Mouse (Mus musculus) 3134 (cell line): ENCODE measurements around the gene Cend1.
"Not testable (repeated sequence)": the region's sequence is repeated elsewhere in the genome, so short reads cannot be mapped to it uniquely, and the experiment has no call there.

Source experiments
- DNase-seq: peaks from one replicate; pipeline ENCODE4 v3.0.0-alpha.2; 2011; ENCODE audit warnings: low spot score; ENCODE audit not compliant: insufficient read length; ENCODE audit errors: extremely low read depth

The Cend1 gene

DNA sequence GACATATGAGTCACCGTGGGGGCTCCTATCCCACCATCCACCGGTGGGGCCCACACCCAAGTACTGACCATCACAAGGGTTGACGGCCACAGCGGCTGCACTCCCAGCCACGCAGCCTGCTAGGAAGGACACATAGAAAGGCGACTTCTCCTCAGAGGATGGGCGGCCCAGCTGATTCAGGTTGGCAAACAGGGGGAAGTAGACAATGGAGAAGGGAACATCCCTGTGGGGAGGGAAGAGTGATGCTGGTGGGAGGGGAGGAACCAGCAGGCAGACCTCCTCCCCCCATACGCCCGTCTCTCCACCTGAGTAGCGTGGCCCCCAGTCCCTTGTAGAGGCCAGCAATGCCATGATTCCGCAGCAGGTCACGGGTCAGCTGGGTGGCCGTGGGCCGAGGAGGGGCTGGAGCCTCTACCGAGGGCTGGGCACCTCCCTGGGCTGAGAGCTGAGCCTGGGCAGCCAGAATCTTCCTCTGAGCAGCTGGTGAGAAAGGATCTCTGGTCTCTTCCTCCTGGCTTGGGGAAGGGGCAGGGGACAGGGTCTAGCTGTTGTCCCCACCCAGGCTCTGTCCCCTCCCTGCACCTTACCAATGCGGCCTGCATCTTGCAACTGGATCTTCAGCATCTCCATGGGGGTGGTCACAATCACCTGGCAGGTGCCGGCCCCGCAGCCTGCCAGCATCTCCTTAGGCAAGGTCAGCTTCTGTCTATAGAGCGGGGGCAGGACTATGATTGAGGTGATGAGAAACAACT, 2.3 kb upstream of the Cend1 start:
- no peak for DNase-seq

DNA sequence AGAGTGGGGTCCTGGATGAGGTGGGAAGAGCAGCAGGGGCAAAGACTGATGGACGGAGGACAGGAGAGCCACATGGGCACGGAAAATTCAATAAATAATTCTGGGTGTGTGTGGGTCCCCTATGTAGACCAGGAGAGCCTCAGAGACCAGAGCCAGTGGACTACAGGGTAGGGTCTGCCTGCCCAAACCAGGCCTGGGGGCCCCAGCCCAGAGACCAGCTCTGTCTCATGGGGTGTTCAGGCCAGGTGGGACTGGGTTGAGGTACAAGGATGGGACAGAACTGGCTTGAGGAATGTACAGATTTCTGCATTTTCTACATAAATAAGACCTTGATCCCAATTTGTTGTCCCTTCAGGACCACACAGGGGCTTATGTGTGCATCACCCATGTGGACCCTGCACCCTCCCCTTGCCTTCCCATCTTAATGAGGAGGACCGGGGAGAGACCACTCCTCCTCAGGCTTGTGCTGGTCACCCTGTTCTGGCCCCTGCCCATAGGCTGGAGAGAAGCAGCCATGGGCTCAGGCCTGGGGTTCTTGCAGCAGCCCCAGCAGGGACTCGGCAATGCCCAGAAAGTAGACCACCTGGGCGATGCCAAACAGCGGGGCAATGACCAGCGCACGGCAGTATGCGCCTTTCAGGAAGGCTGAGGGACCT, 1.4 kb upstream of the Cend1 start:
- DNase-seq = no peak

DNA sequence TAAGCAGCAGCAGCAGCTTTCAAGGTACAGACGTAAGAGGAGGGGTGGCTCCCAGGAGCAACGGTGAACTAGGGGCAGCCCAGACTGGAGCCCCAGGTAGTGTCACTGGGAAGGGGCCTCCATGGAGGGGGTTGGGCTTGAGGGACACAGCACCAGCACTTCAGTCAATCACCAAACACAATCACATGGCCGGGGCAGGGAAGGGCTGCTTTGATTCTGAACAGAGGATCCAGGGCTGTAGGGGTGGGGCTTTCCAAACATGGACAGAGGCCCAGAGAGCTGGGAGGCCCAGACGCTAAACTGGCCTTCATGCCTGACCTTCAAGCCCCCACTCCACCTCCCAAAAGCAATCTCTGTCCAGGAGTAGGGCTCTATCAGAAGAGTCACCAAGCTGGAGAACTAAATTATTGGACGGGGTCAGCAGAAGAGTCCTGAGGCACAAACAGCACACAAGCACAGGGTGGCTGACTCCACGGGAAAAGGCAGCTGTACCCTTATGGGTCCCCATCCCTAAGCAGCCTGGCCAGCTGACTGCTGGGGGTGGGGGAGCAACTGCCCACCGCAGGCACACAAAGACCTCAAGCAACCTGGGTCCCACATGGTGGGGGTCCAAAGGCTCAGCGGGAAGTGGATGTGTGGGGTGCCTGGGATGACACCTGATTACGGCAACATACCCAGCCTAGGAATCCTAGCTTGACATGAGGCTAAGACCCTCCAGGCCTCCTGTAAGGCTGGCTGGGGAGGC, 721 bp upstream of the Cend1 start:
- DNase-seq = no peak

DNA sequence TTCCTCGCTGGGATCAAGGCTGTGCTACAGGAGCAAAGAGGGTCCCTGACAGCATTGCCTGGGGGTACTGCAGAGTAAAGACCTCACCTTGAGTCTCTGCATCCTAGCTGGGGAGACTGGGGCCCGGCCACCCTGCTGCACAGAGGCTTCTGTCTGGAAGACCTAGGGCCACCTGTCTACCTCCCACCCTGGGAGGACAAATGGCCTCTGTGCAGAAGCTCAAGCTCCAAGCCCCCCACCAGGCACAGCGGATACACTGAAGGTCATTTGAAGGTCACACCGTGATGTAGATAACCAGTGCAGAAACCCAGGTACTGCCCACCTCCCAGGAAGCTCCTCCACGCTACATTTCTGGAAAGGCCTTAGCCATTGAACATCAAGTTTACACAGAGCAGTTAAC, 590 bp downstream of the Cend1 start:
- DNase-seq = no peak

DNA sequence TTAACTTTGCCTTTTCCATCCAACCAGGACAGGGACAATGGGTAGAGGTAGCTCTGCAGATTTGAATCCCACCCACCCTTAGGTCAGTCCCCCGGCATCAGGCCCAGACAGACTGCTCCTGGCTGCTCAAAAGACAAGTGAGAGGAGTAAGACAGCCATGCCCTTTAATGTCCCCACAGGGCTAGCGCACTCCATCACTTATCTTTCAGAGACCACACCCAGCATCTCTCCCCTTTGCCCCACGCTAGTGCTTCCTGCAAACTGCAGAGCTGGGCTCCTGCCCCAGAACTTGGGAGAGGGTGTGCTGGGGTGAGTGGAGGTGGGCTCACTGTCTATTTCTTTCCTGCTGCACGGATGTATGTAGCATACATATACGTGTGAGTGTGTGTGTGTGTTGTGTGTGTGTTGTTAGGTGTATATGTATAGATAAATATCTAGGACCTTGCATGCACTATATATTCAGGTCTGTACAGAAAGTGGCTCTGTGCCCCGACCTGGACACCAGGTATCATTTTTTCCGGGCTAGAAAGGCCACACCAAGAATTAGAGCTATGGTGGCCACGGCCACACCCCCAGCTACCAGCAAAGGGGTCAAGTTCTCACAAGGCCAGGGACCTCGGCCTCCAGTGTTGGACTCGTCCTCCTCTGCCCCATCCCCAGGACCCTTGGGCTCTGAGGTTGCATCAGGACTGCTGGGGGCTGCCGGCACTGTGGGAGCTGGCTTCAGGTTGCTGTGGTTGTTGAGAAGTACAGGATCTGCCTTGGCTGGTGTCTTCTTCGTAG, 2.2 kb downstream of the Cend1 start:
- no peak for DNase-seq

DNA sequence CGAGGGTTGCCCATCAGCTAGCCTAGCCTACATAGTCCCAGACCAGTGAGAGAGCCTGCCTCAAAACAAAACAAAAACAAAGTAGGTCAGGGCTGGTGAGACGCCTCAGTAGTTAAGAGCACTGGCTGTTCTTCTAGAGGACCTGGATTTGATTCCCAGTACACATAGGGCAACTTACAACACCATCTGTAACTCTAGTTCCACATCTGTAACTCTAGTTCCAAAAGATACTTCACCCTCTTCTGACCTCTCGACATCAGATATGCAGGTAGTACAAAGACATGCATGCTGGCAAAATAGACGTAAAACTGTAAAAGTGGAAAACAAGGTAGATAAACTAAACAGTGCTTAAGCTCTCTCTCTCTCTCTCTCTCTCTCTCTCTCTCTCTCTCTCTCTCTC, 5.5 kb downstream of the Cend1 start:
- DNase-seq = no peak

DNA sequence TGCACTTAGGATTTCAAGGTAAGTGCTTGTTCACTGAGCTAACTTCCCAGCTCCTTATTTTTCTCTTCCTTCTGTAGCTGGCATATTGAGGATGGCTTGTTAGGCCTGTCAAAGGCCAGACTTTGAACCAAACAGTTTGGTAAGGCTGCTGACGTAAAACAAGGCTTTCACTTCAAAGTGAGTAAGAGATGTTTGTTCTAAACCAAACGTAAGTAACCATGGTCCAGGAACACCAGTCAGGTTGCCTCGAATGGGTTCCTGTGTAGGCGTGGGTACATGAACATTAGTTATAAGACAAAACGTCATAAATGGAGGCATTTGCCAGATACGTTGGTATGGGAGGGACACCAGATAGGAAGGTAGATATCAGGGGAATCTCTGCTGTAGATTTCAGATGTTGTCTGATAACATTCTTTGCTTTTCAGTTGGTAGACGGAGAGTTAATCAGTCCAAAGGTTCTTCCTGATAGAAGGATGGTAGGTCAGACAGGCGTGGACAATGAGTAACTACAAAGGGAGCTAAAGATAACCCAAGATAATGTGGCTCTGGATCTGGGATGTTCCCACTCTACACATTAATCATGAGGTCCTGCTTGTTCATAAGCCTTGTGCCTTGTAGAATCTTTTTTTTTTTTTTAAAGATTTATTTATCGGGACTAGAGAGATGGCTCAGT, 9.1 kb downstream of the Cend1 start:
- no peak for DNase-seq

DNA sequence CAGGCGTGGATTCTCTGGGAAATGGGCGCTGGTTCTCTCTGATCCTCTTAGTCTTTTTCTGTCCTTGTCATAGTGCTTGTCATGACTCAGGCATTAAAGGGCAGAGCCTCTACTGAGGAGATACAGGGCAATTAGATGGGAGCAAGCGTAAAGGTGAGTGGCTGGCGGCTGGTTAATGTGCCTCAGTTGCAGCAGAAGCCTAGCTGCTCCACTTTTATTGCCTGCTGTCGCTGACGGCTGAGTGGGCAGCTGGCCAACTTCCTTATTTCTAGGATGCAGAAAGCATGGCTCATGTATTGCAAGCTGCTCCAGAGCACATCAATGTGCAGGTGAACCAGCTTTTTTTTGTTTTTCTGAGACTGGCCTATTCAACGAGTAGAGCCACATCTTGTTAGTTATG, 10.3 kb downstream of the Cend1 start:
- no peak for DNase-seq

DNA sequence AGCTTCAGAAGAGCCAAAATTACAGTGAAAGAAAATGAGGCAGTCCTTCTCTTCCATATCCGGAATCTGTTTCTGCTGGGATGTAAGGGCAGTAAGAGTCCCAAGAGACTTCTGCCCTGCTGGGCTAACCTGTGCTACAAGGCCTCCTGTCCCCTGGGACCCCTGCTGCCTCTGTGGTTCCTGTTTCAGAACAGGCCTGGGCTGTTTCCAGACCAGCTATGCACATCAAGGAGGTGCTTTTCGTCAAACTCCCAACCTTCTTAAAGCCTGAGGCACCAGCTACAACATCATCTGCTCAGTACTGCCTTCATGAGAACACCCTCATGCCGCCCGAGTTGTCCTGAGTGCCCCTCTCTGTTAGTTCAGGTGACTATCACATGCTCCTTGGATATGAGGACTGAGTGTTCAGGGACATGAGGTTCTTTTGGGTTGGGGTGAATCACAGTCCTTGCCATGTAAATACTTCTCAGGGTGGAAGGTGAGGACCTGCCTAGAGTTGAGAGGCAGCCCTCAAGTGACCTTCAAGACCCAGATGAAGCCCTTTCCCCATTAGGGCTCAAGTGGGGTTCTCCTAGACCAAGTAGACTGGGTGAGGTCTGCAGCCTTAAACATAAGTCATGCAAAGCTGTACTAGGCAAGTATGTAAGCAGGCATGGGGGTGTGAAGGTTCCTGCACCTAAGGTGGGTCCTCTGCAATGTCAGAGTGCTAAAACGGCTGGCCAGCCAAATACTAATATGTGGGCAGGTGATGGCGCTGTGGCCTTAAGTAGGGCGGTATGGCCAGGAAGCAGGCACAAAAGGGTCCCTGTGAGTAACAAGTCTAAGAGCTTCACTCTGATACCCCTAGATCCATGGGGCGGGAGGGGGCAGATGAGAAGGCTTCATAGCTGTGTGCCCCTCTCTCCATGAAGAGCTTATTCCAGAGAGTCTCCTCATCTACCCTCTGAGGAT, 11.3 kb downstream of the Cend1 start:
- no peak for DNase-seq

DNA sequence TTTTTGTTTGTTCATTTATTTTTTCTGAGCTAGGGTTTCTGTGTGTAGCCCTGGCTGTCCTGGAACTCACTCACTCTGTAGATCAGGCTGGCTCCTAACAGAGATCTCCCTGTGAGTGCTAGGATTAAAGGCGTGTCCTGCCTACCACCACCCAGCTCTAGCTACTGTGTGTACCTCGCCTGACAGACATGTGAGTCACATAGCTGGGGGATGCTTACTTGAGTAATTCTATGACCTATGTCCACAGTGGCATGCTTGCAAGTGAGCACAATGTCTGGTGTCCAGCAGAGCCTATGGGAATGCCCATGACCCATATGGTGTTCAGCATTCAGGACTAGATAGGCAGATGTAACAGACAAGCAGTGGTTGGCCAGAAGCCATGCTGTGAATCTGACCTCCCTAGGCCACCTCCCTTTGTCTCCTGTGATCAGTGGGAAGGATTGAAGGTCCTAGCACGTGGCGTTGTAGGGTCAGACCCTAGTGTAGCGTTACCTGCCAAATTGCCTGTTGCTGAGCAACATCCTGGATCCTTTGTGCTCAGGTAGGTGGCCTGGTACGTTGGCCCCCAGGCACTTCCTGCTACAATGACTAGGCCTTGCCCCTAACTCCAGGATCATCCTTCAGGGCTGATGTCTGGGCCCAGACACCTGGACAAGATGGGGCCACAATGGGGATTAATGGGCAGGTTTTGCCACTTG, 13.0 kb downstream of the Cend1 start:
- no peak for DNase-seq

DNA sequence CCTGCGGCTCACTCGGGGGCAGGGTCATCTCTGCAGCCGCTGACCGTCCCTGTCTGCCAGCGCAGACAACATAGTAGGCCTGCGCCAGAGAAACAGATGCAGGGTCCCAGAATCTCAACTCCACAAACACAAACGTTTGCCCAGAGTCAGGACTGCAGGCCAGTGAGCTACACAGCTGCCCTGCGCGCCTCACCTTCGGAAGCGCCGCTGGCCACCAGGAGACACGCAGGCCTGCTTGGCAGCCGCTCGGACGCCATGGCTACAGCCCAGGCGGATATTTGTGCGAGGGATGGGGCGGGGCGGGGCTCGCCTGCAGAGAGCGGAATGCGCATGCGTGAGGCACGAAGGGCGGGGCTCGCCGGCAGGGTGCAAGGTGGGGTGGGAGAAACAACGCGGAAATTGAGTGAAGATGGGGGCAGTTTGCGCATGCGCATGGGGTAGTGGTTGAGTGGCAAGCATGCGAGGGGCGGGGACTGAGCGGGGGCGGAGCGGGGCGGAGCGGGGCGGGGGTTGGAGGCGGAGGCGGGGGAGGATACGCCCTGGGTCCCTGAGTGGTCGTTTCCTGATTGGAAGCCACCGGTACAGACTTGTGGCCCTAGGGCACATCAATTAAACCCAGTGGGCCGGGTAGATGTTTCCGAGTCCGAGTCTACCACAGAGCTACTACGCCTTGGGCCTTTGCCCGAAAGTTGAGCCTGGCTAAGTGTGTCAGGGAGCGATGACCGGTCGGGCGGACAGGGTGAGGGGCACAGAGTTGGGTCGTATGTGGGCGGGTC, 15.3 kb downstream of the Cend1 start, which contains the start of gene Gatd1:
Gene Gatd1 (minus strand): TSS at position 328 of the 776 bp plus-strand sequence.
- peak; percentile 96 for DNase-seq

DNA sequence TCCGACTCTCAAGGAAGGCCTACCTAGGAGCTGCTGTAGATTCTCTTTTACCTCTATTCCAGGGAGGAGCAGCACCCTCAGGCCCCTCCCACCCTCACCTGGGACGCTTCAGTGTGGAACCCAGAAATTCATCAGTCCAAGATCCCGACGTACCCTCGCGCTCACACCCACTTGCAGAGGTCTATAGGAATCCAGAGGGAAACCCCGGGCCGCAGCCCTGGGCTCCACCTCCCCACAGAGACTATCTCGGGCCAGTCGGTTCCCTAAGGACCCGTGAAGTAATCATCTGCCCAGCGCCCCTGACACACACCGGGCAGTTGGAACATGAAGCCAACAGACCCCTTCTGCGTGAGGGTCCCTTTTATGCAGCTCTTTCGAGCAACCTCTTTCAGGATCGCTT, 16.0 kb downstream of the Cend1 start:
- DNase-seq = peak; percentile 39

DNA sequence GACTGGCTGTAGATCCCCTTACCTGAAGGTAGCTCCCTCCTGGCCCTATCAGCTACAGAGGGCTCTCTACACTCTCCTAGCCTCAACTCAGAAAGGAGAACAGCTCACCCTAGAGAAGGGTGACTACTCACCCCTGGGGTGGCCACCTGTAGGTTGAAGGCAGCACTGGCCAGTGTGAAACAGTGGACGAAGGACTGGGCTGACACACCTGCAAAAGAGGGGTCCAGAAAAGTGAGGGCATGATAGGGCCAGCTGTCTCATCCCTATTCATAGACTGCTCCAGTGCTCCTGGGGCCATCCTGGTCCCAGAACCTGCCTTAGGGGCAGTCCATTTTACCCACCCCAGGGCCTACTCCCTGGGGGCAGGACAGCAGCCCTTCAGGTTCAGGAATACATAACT, 17.6 kb downstream of the Cend1 start:
- no peak for DNase-seq

DNA sequence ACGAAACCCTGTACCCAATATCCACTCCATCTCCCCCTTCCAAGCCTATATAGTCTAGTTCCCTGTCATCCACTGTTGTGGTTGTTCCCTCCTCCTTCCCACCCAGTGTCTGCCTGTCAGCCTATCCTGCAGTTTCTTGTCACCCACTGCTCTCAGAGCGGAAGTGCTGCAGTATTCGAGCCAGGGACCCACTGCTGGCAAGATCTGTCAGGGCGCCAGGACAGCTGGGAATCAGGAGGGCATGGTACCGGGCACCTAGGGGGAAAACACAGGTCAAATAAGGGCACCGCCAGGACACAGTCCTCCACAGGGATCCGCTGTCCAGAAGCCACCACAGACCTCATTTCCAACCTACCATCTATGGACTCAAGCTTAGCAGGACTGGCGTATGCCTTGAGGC, 18.7 kb downstream of the Cend1 start:
- no peak for DNase-seq

DNA sequence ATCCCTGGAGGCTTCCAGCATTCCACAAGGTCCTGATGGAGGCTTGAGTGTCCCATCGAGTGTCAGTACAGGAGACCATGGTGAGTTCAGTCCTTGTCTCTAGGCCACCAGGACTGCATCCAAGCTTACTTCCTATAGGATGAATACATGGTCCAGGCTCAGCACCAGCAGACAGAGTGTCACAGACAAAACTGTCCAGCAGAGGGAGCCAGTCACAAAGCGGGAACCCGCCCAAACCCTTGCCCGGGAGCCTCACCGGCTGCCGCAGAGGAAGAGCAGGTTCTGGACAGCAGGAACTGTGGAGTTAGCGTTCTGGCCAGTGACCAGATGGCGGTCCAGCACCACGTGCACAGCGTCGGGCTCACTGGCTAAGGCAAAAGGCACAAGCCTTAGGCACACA, 20.5 kb downstream of the Cend1 start:
- peak; percentile 80 for DNase-seq

DNA sequence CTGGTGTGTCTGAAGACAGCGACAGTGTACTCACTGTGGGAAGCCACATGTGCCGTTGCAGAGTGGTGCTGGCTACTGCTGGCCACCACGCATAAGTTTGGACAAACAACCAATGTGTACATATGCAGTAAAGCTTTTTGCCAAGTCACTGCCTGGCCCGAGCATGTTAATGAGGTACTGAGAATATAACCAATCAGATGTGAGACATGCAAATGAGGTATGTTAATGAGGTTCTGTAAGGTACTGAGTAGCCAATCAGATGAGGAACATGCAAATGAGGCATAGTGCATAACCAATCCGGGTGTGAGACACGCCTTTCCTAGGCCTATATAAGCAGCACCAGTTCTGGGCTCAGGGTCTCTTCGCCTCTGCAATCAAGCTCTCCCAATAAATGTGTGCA, 21.6 kb downstream of the Cend1 start:
- DNase-seq = not testable (repeated sequence)

DNA sequence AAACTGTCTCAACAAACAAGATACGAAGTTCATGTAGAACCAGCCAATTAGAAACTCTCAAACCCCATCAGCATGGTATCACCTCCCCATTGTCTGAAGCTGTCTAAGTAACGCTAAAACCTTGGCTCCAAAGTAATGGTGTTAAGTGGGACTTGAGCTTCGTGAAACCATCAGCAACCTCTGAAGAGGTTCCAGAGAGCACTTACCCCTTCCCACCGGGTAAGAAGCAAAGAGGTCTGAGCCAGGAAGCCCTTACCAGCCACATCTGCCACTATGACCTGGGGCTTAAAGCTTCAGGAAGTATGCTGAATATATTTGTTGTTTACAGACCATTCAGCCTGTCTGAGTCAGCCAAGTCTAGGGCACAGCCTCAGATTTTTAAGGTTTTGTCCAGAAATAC, 23.8 kb downstream of the Cend1 start:
- no peak for DNase-seq

DNA sequence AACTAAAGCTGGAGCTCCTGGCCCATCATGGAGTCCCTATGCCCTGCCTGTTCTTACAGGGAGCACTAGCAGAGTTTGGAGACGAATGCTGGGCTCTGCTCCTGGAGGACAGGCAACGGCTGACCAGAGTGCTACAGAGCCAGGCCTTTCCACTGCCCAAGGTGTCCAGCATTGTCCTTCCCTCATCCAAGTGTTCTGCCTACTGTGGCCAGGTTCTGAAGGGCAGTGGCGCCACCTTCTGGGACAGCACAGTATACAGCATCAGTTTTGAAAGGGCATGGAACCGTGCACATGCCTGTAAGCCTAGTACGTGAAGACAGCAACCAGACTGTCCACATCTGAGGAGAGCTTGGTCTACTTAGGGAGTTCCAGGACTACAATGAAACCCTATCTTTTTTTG, 26.0 kb downstream of the Cend1 start:
- peak; percentile 41 for DNase-seq
